Mouse (Mus musculus): ENCODE results near the gene Myo18a. TPM values are rescaled to one million over a fixed set of nuclear protein-coding genes. Genes with fewer than 3 reads are reported as not detected.
A peak's percentile ranks its signal among the peaks of the same experiment; 100 is the strongest.

Myo18a gene
- total and polyA plus RNA-seq, 2 experiments from 2014 or later, result 35.0 to 82.0 TPM

GRCm38 (mm10) chr11:77884524-77885245 lies 121.6 kb downstream of the Myo18a start:
- 0 out of 2 replicates have a peak overlapping the region, but pooled peaks have one; percentile 26 for H3K27ac ChIP-seq (ENCODE audit: low read depth, low read length)
- DNase-seq (ENCODE audit: low spot score) (no peak), ATAC-seq (ENCODE audit: low FRiP score) (no peak)

GRCm38 (mm10) chr11:77885246-77885575 lies 122.2 kb downstream of the Myo18a start:
- H3K36me3 ChIP-seq (ENCODE audit: insufficient read depth, low read length), result no peaks in the 10 kb centered on the region
- H3K27me3 ChIP-seq (ENCODE audit: insufficient read depth, low read length), result no peaks in the 10 kb centered on the region
- no peaks in the 10 kb centered on the region for H3K9me3 ChIP-seq (ENCODE audit: low read length)
- ATAC-seq (ENCODE audit: low FRiP score) (0 out of 2 replicates have a peak, but pooled peaks have one; percentile 58), DNase-seq (ENCODE audit: low spot score) (peak; percentile 53)
- H3K4me2 ChIP-seq (ENCODE audit: low read depth, low read length, poor library complexity, severe bottlenecking), result no peak overlapping the region
- whole genome bisulfite sequencing, result 14% methylated on average over 8 of the region's 8 CpGs
- H3K27ac ChIP-seq (ENCODE audit: low read depth, low read length), result no peak overlapping the region
- no peak overlapping the region for H3K9ac ChIP-seq (replicated peaks; ENCODE audit: low read length, poor library complexity, severe bottlenecking)
- no peak overlapping the region for H3K4me3 ChIP-seq (ENCODE audit: low read depth, low read length)
- no peak for TF ChIP-seq CTCF (IDR thresholded peaks at IDR 0.05)
- peaks cover 24% of the 10 kb centered on the region for H3K4me1 ChIP-seq (ENCODE audit: insufficient read depth, low read length)

More at GRCm38 (mm10) chr11:77884524-77885245, 121.6 kb downstream of the Myo18a start:
- Histone ChIP-seq H3K27me3 (ENCODE audit: insufficient read depth, low read length) (no peaks in the 10 kb centered on the region), H3K9me3 (ENCODE audit: low read length) (no peaks in the 10 kb centered on the region), H3K36me3 (ENCODE audit: insufficient read depth, low read length) (no peaks in the 10 kb centered on the region), H3K4me2 (ENCODE audit: low read depth, low read length, poor library complexity, severe bottlenecking) (no peak overlapping the region), H3K9ac (replicated peaks; ENCODE audit: low read length, poor library complexity, severe bottlenecking) (no peak overlapping the region), H3K4me3 (ENCODE audit: low read depth, low read length) (no peak overlapping the region), H3K4me1 (ENCODE audit: insufficient read depth, low read length) (peaks cover 24% of the 10 kb centered on the region)
- WGBS, result 28% methylated on average over 10 of the region's 10 CpGs
- no peak for TF ChIP-seq CTCF (IDR thresholded peaks at IDR 0.05)

- DNase-seq (ENCODE audit: low spot score), result peak; percentile 64
- TF ChIP-seq CTCF (IDR thresholded peaks at IDR 0.05), result no peak
- Histone ChIP-seq H3K27ac (ENCODE audit: low read depth, low read length) (peak overlapping the region; percentile 55; the same call in 1 of the 2 replicates), H3K9me3 (ENCODE audit: low read length) (no peaks in the 10 kb centered on the region), H3K36me3 (ENCODE audit: insufficient read depth, low read length) (no peaks in the 10 kb centered on the region), H3K4me2 (ENCODE audit: low read depth, low read length, poor library complexity, severe bottlenecking) (0 out of 2 replicates have a peak overlapping the region, but pooled peaks have one; percentile 12), H3K9ac (replicated peaks; ENCODE audit: low read length, poor library complexity, severe bottlenecking) (peak overlapping the region; percentile 39), H3K4me1 (ENCODE audit: insufficient read depth, low read length) (peaks cover 24% of the 10 kb centered on the region), H3K27me3 (ENCODE audit: insufficient read depth, low read length) (no peaks in the 10 kb centered on the region), H3K4me3 (ENCODE audit: low read depth, low read length) (no peak overlapping the region)
- peak; percentile 44; the same call in 1 of the 2 replicates for ATAC-seq (ENCODE audit: low FRiP score)
- WGBS, result 15% methylated on average over 17 of the region's 17 CpGs
Observed at GRCm38 (mm10) chr11:77887373-77887960, 124.4 kb downstream of the Myo18a start.

- Histone ChIP-seq H3K27ac (ENCODE audit: low read depth, low read length) (no peak overlapping the region), H3K36me3 (ENCODE audit: insufficient read depth, low read length) (no peaks in the 10 kb centered on the region), H3K9me3 (ENCODE audit: low read length) (no peaks in the 10 kb centered on the region), H3K4me1 (ENCODE audit: insufficient read depth, low read length) (peaks cover 32% of the 10 kb centered on the region), H3K27me3 (ENCODE audit: insufficient read depth, low read length) (no peaks in the 10 kb centered on the region), H3K4me3 (ENCODE audit: low read depth, low read length) (no peak overlapping the region), H3K4me2 (ENCODE audit: low read depth, low read length, poor library complexity, severe bottlenecking) (no peak overlapping the region), H3K9ac (replicated peaks; ENCODE audit: low read length, poor library complexity, severe bottlenecking) (no peak overlapping the region)
- 92% methylated on average over 5 of the region's 5 CpGs for WGBS
- TF ChIP-seq CTCF (IDR thresholded peaks at IDR 0.05), result no peak
- no peak for ATAC-seq (ENCODE audit: low FRiP score)
- DNase-seq (ENCODE audit: low spot score), result no peak
Observed at GRCm38 (mm10) chr11:77888846-77889245, 125.8 kb downstream of the Myo18a start.

GRCm38 (mm10) chr11:77889484-77889883 lies 126.4 kb downstream of the Myo18a start:
- Histone ChIP-seq H3K36me3 (ENCODE audit: insufficient read depth, low read length) (no peaks in the 10 kb centered on the region), H3K27ac (ENCODE audit: low read depth, low read length) (no peak overlapping the region), H3K9ac (replicated peaks; ENCODE audit: low read length, poor library complexity, severe bottlenecking) (no peak overlapping the region), H3K4me3 (ENCODE audit: low read depth, low read length) (no peak overlapping the region), H3K27me3 (ENCODE audit: insufficient read depth, low read length) (no peaks in the 10 kb centered on the region), H3K4me2 (ENCODE audit: low read depth, low read length, poor library complexity, severe bottlenecking) (no peak overlapping the region), H3K9me3 (ENCODE audit: low read length) (no peaks in the 10 kb centered on the region), H3K4me1 (ENCODE audit: insufficient read depth, low read length) (peaks cover 35% of the 10 kb centered on the region)
- no peak for TF ChIP-seq CTCF (IDR thresholded peaks at IDR 0.05)
- DNase-seq (ENCODE audit: low spot score) (no peak), ATAC-seq (ENCODE audit: low FRiP score) (no peak)
- 38% methylated on average over 1 of the region's 2 CpGs for WGBS

- no peak overlapping the region for H3K27ac ChIP-seq (ENCODE audit: low read depth, low read length)
- WGBS, result 62% methylated on average over 2 of the region's 2 CpGs
- H3K4me1 ChIP-seq (ENCODE audit: insufficient read depth, low read length), result peaks cover 31% of the 10 kb centered on the region
Observed at GRCm38 (mm10) chr11:77890648-77891258, 127.7 kb downstream of the Myo18a start.

More at GRCm38 (mm10) chr11:77890648-77891258, 127.7 kb downstream of the Myo18a start:
- no peak for TF ChIP-seq CTCF (IDR thresholded peaks at IDR 0.05)
- no peak for ATAC-seq (ENCODE audit: low FRiP score)
- no peaks in the 10 kb centered on the region for H3K9me3 ChIP-seq (ENCODE audit: low read length)
- H3K9ac ChIP-seq (replicated peaks; ENCODE audit: low read length, poor library complexity, severe bottlenecking), result no peak overlapping the region
- H3K4me2 ChIP-seq (ENCODE audit: low read depth, low read length, poor library complexity, severe bottlenecking), result no peak overlapping the region
- no peak for DNase-seq (ENCODE audit: low spot score)
- no peak overlapping the region for H3K4me3 ChIP-seq (ENCODE audit: low read depth, low read length)
- no peaks in the 10 kb centered on the region for H3K27me3 ChIP-seq (ENCODE audit: insufficient read depth, low read length)
- H3K36me3 ChIP-seq (ENCODE audit: insufficient read depth, low read length), result no peaks in the 10 kb centered on the region
